Mouse (Mus musculus): ENCODE measurements at regions not wholly inside any gene's neighbourhood (a gene's known extent, or its start where the extent isn't known, plus 50 kb on each side); places are given as distances from the start of the nearest gene placed in this dataset.

DNA sequence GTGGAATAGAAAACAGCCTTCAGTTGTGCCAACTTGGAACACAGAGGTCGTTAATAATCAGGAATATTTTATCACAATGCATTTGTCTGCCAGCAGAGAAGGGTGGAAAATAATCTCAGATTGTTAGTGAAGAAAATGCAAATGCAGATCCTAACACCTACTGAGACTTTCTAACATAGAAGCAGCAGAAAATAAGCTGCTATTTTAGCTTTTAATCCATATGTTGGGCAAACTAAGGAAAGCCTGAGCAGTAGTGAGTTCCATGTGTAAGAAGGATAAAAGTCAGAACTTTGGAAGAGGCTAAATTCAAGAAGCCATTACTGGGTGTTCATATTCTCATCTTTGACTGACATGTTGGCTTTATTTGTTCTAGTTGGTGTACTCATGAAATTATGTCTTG is 119.8 kb upstream of the Sphkap start:
- no peak for DNase-seq (ENCODE audit: low read depth, low spot score)

GRCm38 (mm10) chr1:83509356-83509755 is 101.4 kb upstream of the Sphkap start:
- DNase-seq (ENCODE audit: low read depth, low spot score) = no peak

DNA sequence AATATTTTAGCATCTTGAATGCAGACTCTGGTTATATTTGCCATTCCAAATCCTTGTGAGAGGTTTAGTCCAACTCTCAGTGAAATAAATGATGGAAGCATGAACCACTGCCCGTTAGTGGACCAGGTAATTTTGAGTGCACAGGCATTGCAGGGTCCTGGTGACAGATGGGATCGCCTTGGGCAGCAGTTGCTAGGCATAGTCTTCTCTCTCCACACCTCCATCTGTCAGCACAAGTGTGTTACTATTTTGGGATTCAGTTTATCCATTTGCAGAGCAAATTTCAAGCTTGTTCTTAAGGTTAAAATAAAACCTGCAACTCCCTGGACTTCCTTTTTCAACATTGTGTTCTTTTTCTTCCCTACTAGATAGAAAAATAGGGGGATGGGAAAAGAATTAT is 97.4 kb upstream of the Sphkap start:
- DNase-seq (ENCODE audit: low read depth, low spot score) = no peak

- no peak for DNase-seq (ENCODE audit: low read depth, low spot score)
Measured at GRCm38 (mm10) chr1:83496888-83497287, 88.9 kb upstream of the Sphkap start.

GRCm38 (mm10) chr1:83496380-83496779 is 88.4 kb upstream of the Sphkap start:
- no peak for DNase-seq (ENCODE audit: low read depth, low spot score)

DNA sequence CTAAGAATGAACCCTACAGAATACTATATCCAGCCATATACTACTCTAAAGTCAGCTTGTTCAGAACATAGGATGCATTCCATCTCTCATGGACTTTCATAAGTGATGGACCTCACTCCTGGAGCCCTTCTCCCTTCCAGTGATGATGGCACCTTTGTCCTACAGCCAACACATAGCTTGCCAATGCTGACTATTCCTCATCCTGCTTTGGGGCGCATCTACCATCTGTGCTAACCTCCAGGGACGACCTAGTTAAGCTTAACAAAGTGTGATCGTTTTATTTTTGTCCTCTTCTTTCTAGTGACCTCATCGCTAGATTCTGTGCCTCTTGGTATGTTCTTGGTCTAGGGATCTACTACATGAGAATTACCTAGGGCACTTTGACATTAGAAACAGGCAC is 87.0 kb upstream of the Sphkap start:
- DNase-seq (ENCODE audit: low read depth, low spot score) = no peak

DNA sequence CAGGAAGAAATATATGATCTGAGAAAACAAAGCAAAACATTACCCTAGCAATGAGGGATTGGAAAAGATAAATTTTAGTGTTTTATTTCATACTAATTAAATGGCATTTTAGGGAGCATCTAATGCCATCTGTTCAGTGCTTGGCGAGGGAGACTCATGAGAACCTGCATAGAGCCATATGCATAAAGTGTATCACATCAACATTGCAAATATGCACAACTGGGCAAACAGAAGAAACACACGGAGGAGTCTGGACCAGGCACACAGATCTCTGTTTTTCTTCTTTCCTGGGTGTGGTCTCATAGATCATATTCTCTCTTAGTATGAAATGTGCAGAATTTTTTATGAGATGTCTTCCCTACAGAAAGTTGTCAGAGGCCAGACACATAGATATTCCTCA is 71.1 kb upstream of the Sphkap start:
- DNase-seq (ENCODE audit: low read depth, low spot score) = no peak
